Mouse (Mus musculus) liver, adult 2 months (tissue): Measurements from ENCODE around the gene Lnpep. TPM values are rescaled to one million over a fixed set of nuclear protein-coding genes. Genes with fewer than 3 reads are reported as not detected.
"Not testable (repeated sequence)": the region's sequence is repeated elsewhere in the genome, so short reads cannot be mapped to it uniquely, and the experiment has no call there.

Source experiments
- DNase-seq: peaks from one replicate; pipeline ENCODE4 v3.0.0-alpha.2; 2011; ENCODE audit warnings: low read depth, low spot score; ENCODE audit errors: extremely low read depth
- H3K27ac ChIP-seq: fragments of 200-500 bp; replicated peaks from 2 replicates; pipeline ENCODE4 v1.5.1; 2012; ENCODE audit warnings: low read depth, mild to moderate bottlenecking, control low read depth, inconsistent platforms, low read length; ENCODE audit not compliant: insufficient read depth
- H3K27me3 ChIP-seq: fragments of 200-500 bp; 2 replicates; pipeline ENCODE4 v1.6.1; 2012; ENCODE audit warnings: mild to moderate bottlenecking, moderate library complexity, low read length, inconsistent platforms; ENCODE audit not compliant: control insufficient read depth, insufficient read depth
- H3K36me3 ChIP-seq: fragments of 200-500 bp; 2 replicates; pipeline ENCODE4 v1.6.1; 2012; ENCODE audit warnings: low read length, inconsistent platforms; ENCODE audit not compliant: control insufficient read depth, insufficient read depth
- H3K4me1 ChIP-seq: fragments of 200-500 bp; 2 replicates; pipeline ENCODE4 v1.6.1; 2011; ENCODE audit warnings: low read length; ENCODE audit not compliant: control insufficient read depth, insufficient read depth
- H3K4me3 ChIP-seq: fragments of 200-500 bp; 2 replicates; pipeline ENCODE4 v1.5.1; 2011; ENCODE audit warnings: low read depth, mild to moderate bottlenecking, control low read depth, low read length, moderate library complexity; ENCODE audit not compliant: insufficient read depth
- H3K79me2 ChIP-seq: fragments of 200-500 bp; 2 replicates; pipeline ENCODE4 v1.6.1; 2012; ENCODE audit warnings: inconsistent platforms, mild to moderate bottlenecking, low read length, moderate library complexity; ENCODE audit not compliant: control insufficient read depth, insufficient read depth
- H3K9ac ChIP-seq: fragments of 200-500 bp; 2 replicates; pipeline ENCODE4 v1.6.1; 2012; ENCODE audit warnings: low read depth, mild to moderate bottlenecking, control low read depth, inconsistent platforms, low read length
- CTCF ChIP-seq: fragments of 200-500 bp; IDR thresholded peaks from 2 replicates; pipeline ENCODE4 v1.5.1; 2011; ENCODE audit warnings: low read depth, low read length, control low read depth
- POLR2A ChIP-seq: fragments of 200-500 bp; IDR thresholded peaks from 2 replicates; pipeline ENCODE4 v1.6.1; 2011; ENCODE audit warnings: low read length, control low read depth; ENCODE audit not compliant: insufficient read depth; ENCODE audit errors: extremely low read depth
- WGBS: fragments of 180-500 bp; shearing (Covaris S2); methylation state at CpG from one replicate; pipeline ENCODE4 v1.1.7; 2018; 5-methylcytosine and 5-hydroxymethylcytosine counted together
- polyA plus RNA-seq: library from polyadenylated mRNA; depleted of rRNA; stranded (reverse); fragments of >200 nt; gene quantifications from 2 replicates; pipeline ENCODE4 v1.2.3, GENCODE M21; 2012; rRNA removed
- total RNA-seq: library from RNA; depleted of rRNA; stranded (reverse); fragments of >200 nt; gene quantifications from 2 replicates; pipeline ENCODE4 v1.2.3, GENCODE M21; 2014; rRNA removed

Gene Lnpep
- total and polyA plus RNA-seq, 2 experiments, result 2.7 to 37.2 TPM

GRCm38 (mm10) chr17:17496730-17497129, 128.1 kb downstream of the Lnpep start:
- Histone ChIP-seq H3K4me3 (no peak overlapping the region), H3K27me3 (no peaks in the 10 kb centered on the region), H3K4me1 (no peaks in the 10 kb centered on the region), H3K9ac (no peak overlapping the region), H3K79me2 (no peaks in the 10 kb centered on the region), H3K27ac (no peak overlapping the region), H3K36me3 (no peaks in the 10 kb centered on the region)
- DNase-seq, result no peak
- TF ChIP-seq CTCF (no peak), POLR2A (no peak)
- 90% methylated on average over 7 of the region's 7 CpGs for WGBS

GRCm38 (mm10) chr17:17496234-17496633, 128.6 kb downstream of the Lnpep start:
- not testable (repeated sequence) for H3K79me2 ChIP-seq, H3K27me3 ChIP-seq, H3K27ac ChIP-seq, H3K9ac ChIP-seq, DNase-seq, H3K36me3 ChIP-seq, H3K4me3 ChIP-seq, H3K4me1 ChIP-seq

- peak; percentile 10 for DNase-seq
- no peaks in the 10 kb centered on the region for H3K36me3 ChIP-seq
- no peak overlapping the region for H3K4me3 ChIP-seq
- H3K79me2 ChIP-seq, result no peaks in the 10 kb centered on the region
- no peak overlapping the region for H3K27ac ChIP-seq
- no peaks in the 10 kb centered on the region for H3K4me1 ChIP-seq
- WGBS, result 90% methylated on average over 8 of the region's 8 CpGs
- no peaks in the 10 kb centered on the region for H3K27me3 ChIP-seq
- TF ChIP-seq CTCF (no peak), POLR2A (no peak)
- H3K9ac ChIP-seq, result no peak overlapping the region
These were observed 132.7 kb downstream of the Lnpep start for GRCm38 (mm10) chr17:17492116-17492515.

GRCm38 (mm10) chr17:17491622-17492001, 133.2 kb downstream of the Lnpep start:
- H3K36me3 ChIP-seq, result no peaks in the 10 kb centered on the region
- H3K27me3 ChIP-seq, result no peaks in the 10 kb centered on the region
- H3K79me2 ChIP-seq, result no peaks in the 10 kb centered on the region
- 35% methylated on average over 7 of the region's 7 CpGs for WGBS
- no peak overlapping the region for H3K27ac ChIP-seq
- TF ChIP-seq POLR2A (no peak), CTCF (no peak)
- no peak overlapping the region for H3K4me3 ChIP-seq
- H3K4me1 ChIP-seq, result no peaks in the 10 kb centered on the region
- H3K9ac ChIP-seq, result no peak overlapping the region
- peak; percentile 24 for DNase-seq

- 67% methylated on average over 14 of the region's 15 CpGs for WGBS
- Histone ChIP-seq H3K27ac (no peak overlapping the region), H3K4me1 (no peaks in the 10 kb centered on the region), H3K36me3 (no peaks in the 10 kb centered on the region), H3K9ac (no peak overlapping the region), H3K27me3 (no peaks in the 10 kb centered on the region), H3K4me3 (no peak overlapping the region), H3K79me2 (no peaks in the 10 kb centered on the region)
- DNase-seq, result no peak
- TF ChIP-seq CTCF (no peak), POLR2A (no peak)
These were observed 133.8 kb downstream of the Lnpep start for GRCm38 (mm10) chr17:17490820-17491621.

GRCm38 (mm10) chr17:17485789-17486188, 139.1 kb downstream of the Lnpep start:
- Histone ChIP-seq H3K4me1 (no peaks in the 10 kb centered on the region), H3K79me2 (no peaks in the 10 kb centered on the region), H3K9ac (no peak overlapping the region), H3K36me3 (no peaks in the 10 kb centered on the region), H3K27me3 (no peaks in the 10 kb centered on the region), H3K27ac (no peak overlapping the region), H3K4me3 (no peak overlapping the region)
- TF ChIP-seq CTCF (no peak), POLR2A (no peak)
- no peak for DNase-seq
- 76% methylated on average over 2 of the region's 2 CpGs for WGBS

Other genes starting within 250 kb of the Lnpep start
- 0.34 and 0.46 TPM in 2 replicates for gene Lix1, start 222.4 kb downstream of the Lnpep start, total RNA-seq
- gene Lix1, start 222.4 kb downstream of the Lnpep start, polyA plus RNA-seq, result 0.05 and 0.07 TPM in 2 replicates
- gene Vmn2r90, start 78.7 kb upstream of the Lnpep start, total RNA-seq, result not detected in 2 replicates
- not detected in 2 replicates for gene Vmn2r90, start 78.7 kb upstream of the Lnpep start, polyA plus RNA-seq
- 2.9 and 3.1 TPM in 2 replicates for gene Spaca6, start 202.1 kb upstream of the Lnpep start, total RNA-seq
- gene Spaca6, start 202.1 kb upstream of the Lnpep start, polyA plus RNA-seq, result 1.9 and 6.5 TPM in 2 replicates
- gene Has1, start 230.2 kb upstream of the Lnpep start, total RNA-seq, result not detected in 2 replicates
- gene Has1, start 230.2 kb upstream of the Lnpep start, polyA plus RNA-seq, result not detected in 2 replicates